Mouse (Mus musculus) testis, adult 2 months (tissue): ENCODE measurements at regions not wholly inside any gene's neighbourhood (a gene's known extent, or its start where the extent isn't known, plus 50 kb on each side); places are given as distances from the start of the nearest gene placed in this dataset.

Experiments used
- CTCF ChIP-seq: fragments of 200-500 bp; IDR thresholded peaks from 2 replicates; pipeline ENCODE4 v1.5.1; 2012; ENCODE audit warnings: low read depth, mild to moderate bottlenecking, inconsistent platforms, low read length, moderate library complexity; ENCODE audit not compliant: control insufficient read depth, insufficient read depth, insufficient replicate concordance
- POLR2A ChIP-seq: fragments of 200-500 bp; IDR thresholded peaks from 2 replicates; pipeline ENCODE4 v1.6.1; 2012; ENCODE audit warnings: low read depth, mild to moderate bottlenecking, inconsistent platforms, low read length, moderate library complexity; ENCODE audit not compliant: control insufficient read depth

DNA sequence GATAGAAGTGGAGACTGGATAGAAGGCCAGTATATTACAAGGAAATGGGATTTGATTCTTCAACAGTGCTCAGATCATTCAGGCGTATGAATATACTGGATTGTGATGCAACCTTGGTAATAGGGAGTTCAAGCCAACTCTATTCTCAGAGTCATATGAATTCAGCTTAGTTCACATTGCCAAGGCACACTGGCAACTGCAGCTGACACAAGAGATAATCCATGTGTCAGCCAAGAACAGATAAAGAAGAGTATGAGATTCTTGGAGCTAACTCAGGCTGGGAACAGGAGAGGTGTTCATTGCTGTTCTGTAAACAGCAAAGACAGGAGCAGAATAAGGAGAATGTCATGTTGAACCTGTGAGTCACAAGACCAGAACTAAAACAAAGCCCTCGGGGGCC, 163.3 kb upstream of the Akr1e1 start:
- TF ChIP-seq POLR2A: no peak
- TF ChIP-seq CTCF: no peak
